Mouse (Mus musculus) midbrain, postnatal 0 days (tissue): ENCODE data around the gene Gm29735. TPM values are rescaled to one million over a fixed set of nuclear protein-coding genes. Genes with fewer than 3 reads are reported as not detected.
"Not testable (repeated sequence)": the region's sequence is repeated elsewhere in the genome, so short reads cannot be mapped to it uniquely, and the experiment has no call there.

Experiments used
- ATAC-seq: fragments of 200-750 bp; cut with Nextera tagmentation; 2 replicates; pipeline ENCODE4 v1.8.0; 2017; ENCODE audit warnings: moderate number of reproducible peaks, mild to moderate bottlenecking, moderate TSS enrichment, moderate library complexity; ENCODE audit not compliant: low FRiP score
- DNase-seq: peaks from one replicate; pipeline ENCODE4 v3.0.0-alpha.2; 2015; ENCODE audit warnings: low spot score
- H3K27ac ChIP-seq: fragments of 300-500 bp; sonication (generic); 2 replicates; pipeline ENCODE4 v1.5.1; 2014; ENCODE audit warnings: low read depth, mild to moderate bottlenecking, low read length, mixed read lengths
- H3K27me3 ChIP-seq: fragments of 300-500 bp; sonication (generic); 2 replicates; pipeline ENCODE4 v1.6.1; 2014; ENCODE audit warnings: low read length, control low read depth, mixed read lengths; ENCODE audit not compliant: insufficient read depth
- H3K36me3 ChIP-seq: fragments of 300-500 bp; sonication (generic); 2 replicates; pipeline ENCODE4 v1.6.1; 2014; ENCODE audit warnings: low read length, control low read depth, mixed read lengths; ENCODE audit not compliant: insufficient read depth
- H3K4me1 ChIP-seq: fragments of 300-500 bp; sonication (generic); 2 replicates; pipeline ENCODE4 v1.6.1; 2014; ENCODE audit warnings: mild to moderate bottlenecking, control low read depth, antibody characterized with exemption, low read length, mixed read lengths; ENCODE audit not compliant: insufficient read depth
- H3K4me2 ChIP-seq: fragments of 300-500 bp; sonication (generic); 2 replicates; pipeline ENCODE4 v1.6.1; 2014; ENCODE audit warnings: low read depth, mild to moderate bottlenecking, low read length, mixed read lengths; ENCODE audit not compliant: poor library complexity, severe bottlenecking
- H3K4me3 ChIP-seq: fragments of 300-500 bp; sonication (generic); 2 replicates; pipeline ENCODE4 v1.5.1; 2014; ENCODE audit warnings: low read depth, mild to moderate bottlenecking, low read length, moderate library complexity
- H3K9ac ChIP-seq: fragments of 300-500 bp; sonication (generic); replicated peaks from 2 replicates; pipeline ENCODE4 v1.6.1; 2014; ENCODE audit warnings: mild to moderate bottlenecking, low read length, moderate library complexity, mixed read lengths; ENCODE audit not compliant: poor library complexity, severe bottlenecking
- H3K9me3 ChIP-seq: fragments of 300-500 bp; sonication (generic); 2 replicates; pipeline ENCODE4 v1.6.1; 2016; ENCODE audit warnings: low read length, control low read depth
- CTCF ChIP-seq: IDR thresholded peaks from 2 replicates; pipeline ENCODE4 v1.5.1; 2016; ENCODE audit warnings: antibody characterized with exemption, mild to moderate bottlenecking
- WGBS: fragments of 180-500 bp; shearing (Covaris S2); extraction: QIAGEN DNeasy Blood & Tissue Kit; methylation state at CpG from one replicate; pipeline ENCODE4 v1.1.7; 2014; 5-methylcytosine and 5-hydroxymethylcytosine counted together
- polyA plus RNA-seq: library from polyadenylated mRNA; unstranded; fragments of >200 nt; fragmentation: Nextera tagmentation; extraction: Ambion mirVana; gene quantifications from 2 replicates; pipeline ENCODE4 v1.2.1, GENCODE M21; 2015
- total RNA-seq: library from RNA; depleted of rRNA; stranded (reverse); fragments of >200 nt; gene quantifications from 2 replicates; pipeline ENCODE4 v1.2.3, GENCODE M21; 2014; rRNA removed

Gene Gm29735
- total RNA-seq (not detected in 2 replicates), polyA plus RNA-seq (not detected in 2 replicates)

DNA sequence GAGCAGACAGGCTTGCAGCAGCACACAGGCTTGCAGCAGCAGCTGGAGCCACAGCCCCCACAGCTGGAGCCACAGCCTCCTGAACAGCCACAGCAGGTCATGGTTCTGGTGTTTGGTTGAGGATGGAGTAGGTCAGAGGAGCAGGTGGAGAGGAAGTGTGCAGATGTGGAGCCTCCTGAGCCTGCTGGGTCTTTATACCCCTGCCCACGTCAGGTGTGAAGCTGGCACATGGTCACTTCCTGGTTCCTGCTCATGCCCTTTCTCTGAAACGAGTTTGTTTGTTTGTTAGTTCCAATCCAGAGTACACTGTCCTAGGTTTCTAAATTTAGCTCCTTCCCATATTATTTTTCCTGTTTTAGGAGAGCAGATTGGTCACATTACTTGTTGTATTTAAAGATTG lies at the start of gene Gm29735:
Gene Gm29735, minus strand, starts transcription at position 101 of the 400 bp plus-strand sequence.
- H3K9ac ChIP-seq, H3K27me3 ChIP-seq, H3K36me3 ChIP-seq, ATAC-seq, DNase-seq, H3K4me1 ChIP-seq, H3K9me3 ChIP-seq, H3K4me2 ChIP-seq, H3K4me3 ChIP-seq, H3K27ac ChIP-seq: not testable (repeated sequence)
- WGBS, result 59% methylated on average over 2 of the region's 2 CpGs

DNA sequence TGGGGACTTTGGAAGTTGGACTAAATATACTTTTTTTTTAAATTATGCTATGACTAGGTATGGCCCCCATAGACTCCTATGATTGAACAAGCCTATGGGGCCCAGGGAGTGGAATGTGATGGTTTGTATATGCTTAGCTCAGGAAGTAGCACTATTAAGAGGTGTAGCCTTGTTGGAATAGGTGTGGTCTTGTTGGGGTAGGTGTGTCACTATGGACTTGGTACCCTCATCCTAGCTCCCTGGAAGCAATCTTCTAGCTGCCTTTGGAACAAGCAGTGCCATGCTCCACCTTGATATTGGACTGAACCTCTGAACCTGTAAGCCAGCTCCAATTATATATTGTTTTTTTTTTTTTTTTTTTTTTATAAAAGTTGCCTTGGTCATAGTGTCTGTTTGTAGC lies 48.6 kb upstream of the Gm29735 start:
- H3K4me1 ChIP-seq, result no peaks in the 10 kb centered on the region
- no peak overlapping the region for H3K9ac ChIP-seq
- no peak overlapping the region for H3K4me2 ChIP-seq
- H3K27me3 ChIP-seq, result no peaks in the 10 kb centered on the region
- H3K9me3 ChIP-seq, result no peaks in the 10 kb centered on the region
- H3K27ac ChIP-seq, result no peak overlapping the region
- DNase-seq, result no peak
- no peaks in the 10 kb centered on the region for H3K36me3 ChIP-seq
- H3K4me3 ChIP-seq, result no peak overlapping the region
- no peak for ATAC-seq
- TF ChIP-seq CTCF, result no peak

DNA sequence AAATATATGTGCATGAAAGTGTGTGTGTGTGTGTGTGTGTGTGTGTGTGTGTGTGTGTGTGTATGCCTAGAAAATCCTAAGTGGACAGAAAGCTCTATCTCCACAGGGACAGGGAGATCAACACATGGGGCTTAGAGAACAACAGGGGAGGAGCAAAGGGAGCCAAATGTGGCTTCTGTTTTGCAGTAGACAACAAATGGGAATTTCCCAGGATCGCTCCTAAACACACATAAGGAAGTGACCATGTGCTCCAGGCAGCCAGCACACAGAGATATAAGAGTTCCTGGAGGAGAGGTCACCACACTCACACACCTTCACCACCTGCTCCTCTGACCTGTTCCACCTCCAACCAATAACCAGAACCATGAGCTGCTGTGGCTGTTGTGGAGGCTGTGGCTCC lies 44.2 kb upstream of the Gm29735 start, which contains the start of gene Krtap5-3:
Gene Krtap5-3, plus strand, starts transcription at position 301 of the 400 bp plus-strand sequence.
- no peak for TF ChIP-seq CTCF
- Histone ChIP-seq H3K4me3 (no peak within 1 kb of the TSS), H3K4me1 (no peaks in the 10 kb centered on the region), H3K9me3 (no peaks in the 10 kb centered on the region), H3K4me2 (no peak within 1 kb of the TSS), H3K27ac (no peak within 1 kb of the TSS), H3K9ac (no peak within 1 kb of the TSS), H3K27me3 (no peaks in the 10 kb centered on the region), H3K36me3 (no peaks in the 10 kb centered on the region)
- no peak for ATAC-seq
- 92% methylated on average over 1 of the region's 1 CpGs for WGBS
- DNase-seq, result no peak

DNA sequence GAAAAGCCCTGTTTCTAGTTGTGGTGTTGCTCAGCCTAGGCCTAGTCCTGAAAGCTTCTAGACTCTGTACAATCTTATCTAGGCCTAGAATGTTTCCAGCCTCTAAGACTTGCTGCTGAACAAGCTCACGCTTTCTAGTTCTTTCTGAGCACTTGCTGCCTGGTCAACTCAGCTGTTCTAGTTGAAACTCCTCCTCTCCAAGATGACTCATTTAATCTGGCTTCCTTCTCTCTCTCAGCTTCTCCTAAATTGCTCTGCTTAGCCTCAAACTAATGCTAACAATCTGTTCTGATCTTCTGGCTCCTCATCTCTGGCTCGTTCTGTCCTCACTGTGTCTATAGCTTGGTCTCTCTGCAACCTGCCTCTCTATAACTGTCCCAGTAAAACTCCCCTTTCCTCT lies 41.8 kb upstream of the Gm29735 start:
- ATAC-seq (no peak), DNase-seq (no peak)
- H3K27ac ChIP-seq, result no peak overlapping the region
- H3K9ac ChIP-seq, result no peak overlapping the region
- no peak for TF ChIP-seq CTCF
- H3K9me3 ChIP-seq, result no peaks in the 10 kb centered on the region
- H3K4me3 ChIP-seq, result no peak overlapping the region
- 98% methylated on average over 2 of the region's 2 CpGs for WGBS
- H3K4me2 ChIP-seq, result no peak overlapping the region
- no peaks in the 10 kb centered on the region for H3K27me3 ChIP-seq
- no peaks in the 10 kb centered on the region for H3K4me1 ChIP-seq
- no peaks in the 10 kb centered on the region for H3K36me3 ChIP-seq

DNA sequence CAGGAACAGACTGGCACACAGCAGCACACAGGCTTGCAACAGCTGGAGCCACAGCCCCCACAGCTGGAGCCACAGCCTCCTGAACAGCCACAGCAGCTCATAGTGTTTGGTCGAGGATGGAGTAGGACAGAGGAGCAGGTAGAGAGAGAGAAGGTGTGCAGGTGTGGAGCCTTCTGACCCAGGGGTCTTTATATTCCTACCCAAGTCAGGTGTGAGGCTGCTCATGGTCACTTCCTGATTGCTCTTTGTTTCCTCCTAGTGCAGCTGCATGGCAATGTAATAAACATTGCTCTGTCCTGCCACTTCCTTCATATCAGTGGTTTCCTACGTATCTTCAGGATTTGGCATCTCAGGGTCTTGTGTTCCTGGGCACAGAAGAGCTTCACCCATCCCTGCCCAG lies 33.4 kb upstream of the Gm29735 start, which contains the start of gene Gm10153:
Gene Gm10153, minus strand, starts transcription at position 101 of the 400 bp plus-strand sequence.
- H3K9ac ChIP-seq, result no peak within 1 kb of the TSS
- H3K36me3 ChIP-seq, result no peaks in the 10 kb centered on the region
- TF ChIP-seq CTCF, result no peak
- no peak within 1 kb of the TSS for H3K4me2 ChIP-seq
- H3K9me3 ChIP-seq, result no peaks in the 10 kb centered on the region
- no peaks in the 10 kb centered on the region for H3K4me1 ChIP-seq
- 39% methylated on average over 2 of the region's 2 CpGs for WGBS
- no peaks in the 10 kb centered on the region for H3K27me3 ChIP-seq
- H3K4me3 ChIP-seq, result no peak within 1 kb of the TSS
- no peak for ATAC-seq
- H3K27ac ChIP-seq, result no peak within 1 kb of the TSS
- no peak for DNase-seq

DNA sequence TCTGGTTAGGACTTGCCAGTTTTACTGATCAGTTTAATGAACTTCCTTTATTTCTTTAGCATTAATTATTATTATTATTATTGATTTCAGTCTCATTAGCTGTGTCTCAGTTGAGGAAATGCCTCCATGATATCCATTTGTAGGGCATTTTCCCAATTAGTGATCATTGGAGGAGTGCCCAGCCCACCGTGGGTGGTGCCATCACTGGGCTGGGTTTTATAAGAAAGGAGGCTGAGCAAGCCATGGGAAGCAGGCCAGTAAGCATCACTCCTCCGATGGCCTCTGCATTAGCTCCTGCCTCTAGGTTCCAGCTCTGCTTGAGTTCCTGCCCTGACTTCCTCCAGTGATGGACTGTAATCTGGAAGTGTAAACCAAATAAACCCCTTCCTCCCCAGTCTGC lies 31.2 kb upstream of the Gm29735 start:
- no peak for DNase-seq
- ATAC-seq, result no peak
- no peak for TF ChIP-seq CTCF

More for the DNA sequence above, 31.2 kb upstream of the Gm29735 start:
- Histone ChIP-seq H3K36me3 (no peaks in the 10 kb centered on the region), H3K27me3 (no peaks in the 10 kb centered on the region), H3K9me3 (no peaks in the 10 kb centered on the region), H3K4me3 (no peak overlapping the region), H3K4me2 (no peak overlapping the region), H3K9ac (no peak overlapping the region), H3K27ac (no peak overlapping the region), H3K4me1 (no peaks in the 10 kb centered on the region)
- WGBS, result 65% methylated on average over 2 of the region's 2 CpGs
